Mouse (Mus musculus) spleen, adult 2 months (tissue): ENCODE measurements around the gene Zbp1.

Source experiments
- CTCF ChIP-seq: fragments of 200-500 bp; IDR thresholded peaks from 2 replicates; pipeline ENCODE4 v1.5.1; 2011; ENCODE audit warnings: mild to moderate bottlenecking, inconsistent platforms; ENCODE audit not compliant: insufficient read depth, insufficient read length, insufficient replicate concordance; ENCODE audit errors: extremely low read depth
- POLR2A ChIP-seq: fragments of 200-500 bp; IDR thresholded peaks from 2 replicates; pipeline ENCODE4 v1.6.1; 2011; ENCODE audit warnings: low read depth, low read length, inconsistent platforms

DNA sequence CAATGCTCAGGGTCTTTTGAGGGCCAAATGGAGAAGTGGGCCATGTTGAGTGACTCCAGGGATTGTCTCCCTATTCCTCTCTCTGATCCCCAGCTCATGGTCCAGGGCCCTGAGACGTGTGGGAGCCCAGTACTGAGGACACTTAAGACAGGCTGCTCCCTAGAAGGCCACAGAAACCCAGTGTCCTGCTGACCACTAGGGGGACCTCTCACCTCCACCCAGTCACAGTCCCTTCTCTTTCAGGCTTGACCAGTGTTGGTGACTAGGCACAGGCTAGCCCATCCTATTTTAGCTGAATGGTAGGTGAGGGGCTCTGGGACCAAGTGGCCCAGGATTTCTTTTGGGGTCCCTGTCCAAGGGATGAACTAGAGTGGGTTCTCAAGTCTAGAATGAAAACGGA is 48.0 kb downstream of the Zbp1 start:
- TF ChIP-seq CTCF: no peak
- TF ChIP-seq POLR2A: no peak
